Mouse (Mus musculus) liver, adult (tissue): ENCODE measurements around the gene Nedd4.

Experiments
- GATA4 ChIP-seq: IDR thresholded peaks from 2 replicates; pipeline ENCODE4 v1.6.1; 2014; ENCODE audit warnings: mild to moderate bottlenecking, low read length; ENCODE audit not compliant: insufficient replicate concordance

The Nedd4 gene

GRCm38 (mm10) chr9:72724491-72725221 is 62.5 kb downstream of the Nedd4 start:
- no peak for TF ChIP-seq GATA4

- TF ChIP-seq GATA4 = no peak
Observed at GRCm38 (mm10) chr9:72733966-72734365, 71.8 kb downstream of the Nedd4 start.

- TF ChIP-seq GATA4 = no peak
Observed at GRCm38 (mm10) chr9:72735822-72736410, 73.8 kb downstream of the Nedd4 start.

DNA sequence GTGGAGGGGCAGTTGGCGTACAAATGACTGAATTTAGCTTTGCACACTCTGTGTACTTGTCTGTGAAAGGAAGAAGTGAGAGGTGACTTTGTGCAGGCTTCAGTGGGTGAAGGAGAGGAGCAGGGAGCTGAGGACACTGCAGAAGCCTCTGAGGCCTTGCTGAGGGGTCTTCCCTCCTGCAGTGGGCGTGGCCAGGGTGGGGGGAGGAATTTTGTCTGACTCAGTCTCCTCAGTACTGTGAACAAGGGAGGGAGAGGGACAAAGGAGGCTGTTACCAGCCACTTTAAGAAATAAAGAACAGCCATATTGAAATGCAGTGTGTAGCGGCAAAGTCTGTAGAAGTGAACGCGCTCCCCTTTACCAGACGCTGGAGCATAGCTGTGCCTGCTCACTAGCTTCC is 79.1 kb downstream of the Nedd4 start:
- no peak for TF ChIP-seq GATA4

- TF ChIP-seq GATA4 = no peak
Observed at GRCm38 (mm10) chr9:72746278-72746677, 84.1 kb downstream of the Nedd4 start.

DNA sequence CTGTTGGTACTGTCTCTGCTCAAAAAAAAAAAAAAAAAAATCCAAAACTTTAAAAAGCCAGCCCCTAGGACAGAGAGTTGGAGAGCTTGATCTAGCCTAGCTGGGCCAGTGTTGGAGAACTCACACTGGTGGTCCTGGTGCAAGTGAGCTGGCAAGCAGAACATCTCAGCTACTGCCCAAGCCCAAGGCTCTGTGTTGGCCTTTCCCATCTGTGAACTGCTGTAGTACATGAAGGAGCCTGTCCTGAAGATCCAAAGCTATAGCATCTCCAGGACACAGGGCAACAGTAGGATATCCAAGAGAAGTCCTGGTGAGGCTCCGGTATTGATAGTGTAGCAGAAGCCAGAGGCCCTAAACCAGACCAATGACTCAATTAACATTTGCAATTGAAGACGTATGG is 88.1 kb downstream of the Nedd4 start:
- no peak for TF ChIP-seq GATA4

- TF ChIP-seq GATA4 = no peak
Observed at GRCm38 (mm10) chr9:72752656-72753055, 90.5 kb downstream of the Nedd4 start.

- no peak for TF ChIP-seq GATA4
Observed at GRCm38 (mm10) chr9:72753741-72754140, 91.6 kb downstream of the Nedd4 start.

GRCm38 (mm10) chr9:72757143-72757542 is 95.0 kb downstream of the Nedd4 start:
- TF ChIP-seq GATA4 = no peak

GRCm38 (mm10) chr9:72758705-72759131 is 96.6 kb downstream of the Nedd4 start:
- no peak for TF ChIP-seq GATA4

DNA sequence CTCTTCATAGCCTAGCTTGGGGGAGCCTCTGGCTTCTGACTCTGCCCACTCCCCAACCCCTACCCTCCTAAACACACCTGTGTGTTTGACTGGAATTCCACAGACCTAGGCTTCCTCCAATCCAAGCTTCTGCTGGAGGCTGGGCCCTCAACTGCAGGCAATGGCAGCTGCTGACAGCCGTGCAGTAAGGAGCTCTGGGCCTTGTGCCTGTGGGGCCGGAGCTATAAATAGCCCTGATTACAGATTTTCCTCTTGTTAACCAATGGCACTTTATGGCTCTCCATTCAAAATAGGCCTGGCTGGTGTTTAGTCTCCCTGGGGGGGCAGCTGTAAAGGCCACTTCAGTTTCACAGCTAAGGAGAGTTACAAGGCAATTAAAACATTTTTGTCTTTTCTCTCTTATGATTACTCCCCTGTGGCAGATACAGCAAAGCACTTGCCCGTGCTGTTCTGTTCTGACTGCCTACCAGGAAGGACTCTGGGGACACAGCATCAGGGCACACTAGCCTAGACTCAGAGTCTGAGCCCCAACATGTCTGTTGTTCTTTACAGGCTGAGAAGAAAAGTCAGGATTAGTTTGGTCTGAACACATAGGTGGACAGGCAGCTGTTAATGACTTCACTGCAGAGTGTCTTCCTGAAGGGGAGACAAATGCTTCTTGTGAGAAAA is 101.0 kb downstream of the Nedd4 start:
- TF ChIP-seq GATA4 = no peak

DNA sequence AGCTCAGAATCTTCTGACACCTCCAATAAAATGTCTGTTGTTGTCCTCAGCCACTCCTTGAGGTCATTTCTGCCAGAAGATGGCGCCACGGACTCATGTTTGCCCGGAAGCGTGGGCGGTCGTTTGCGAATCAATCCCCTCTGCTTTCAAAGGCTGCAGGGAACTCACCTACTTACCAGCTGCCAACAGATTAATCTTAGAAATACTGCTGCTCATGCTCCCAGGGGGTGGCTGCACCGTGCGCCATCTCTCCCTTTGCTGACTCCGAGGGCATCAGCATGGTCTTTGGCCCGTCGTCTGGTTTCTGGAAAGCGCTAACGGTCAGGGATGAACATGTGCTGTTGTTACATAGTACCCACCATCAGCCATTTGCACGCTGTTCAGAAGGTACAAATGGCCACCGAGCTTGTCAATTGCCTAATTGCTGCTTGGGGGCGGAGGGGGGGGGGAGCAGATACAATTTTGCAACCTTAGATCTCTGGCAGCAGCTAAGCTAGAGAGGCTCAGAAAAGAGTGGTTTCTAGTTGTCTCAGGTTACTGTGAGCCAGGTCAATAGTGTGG is 104.7 kb downstream of the Nedd4 start:
- peak; percentile 56; the same call in 1 of the 2 replicates for TF ChIP-seq GATA4

DNA sequence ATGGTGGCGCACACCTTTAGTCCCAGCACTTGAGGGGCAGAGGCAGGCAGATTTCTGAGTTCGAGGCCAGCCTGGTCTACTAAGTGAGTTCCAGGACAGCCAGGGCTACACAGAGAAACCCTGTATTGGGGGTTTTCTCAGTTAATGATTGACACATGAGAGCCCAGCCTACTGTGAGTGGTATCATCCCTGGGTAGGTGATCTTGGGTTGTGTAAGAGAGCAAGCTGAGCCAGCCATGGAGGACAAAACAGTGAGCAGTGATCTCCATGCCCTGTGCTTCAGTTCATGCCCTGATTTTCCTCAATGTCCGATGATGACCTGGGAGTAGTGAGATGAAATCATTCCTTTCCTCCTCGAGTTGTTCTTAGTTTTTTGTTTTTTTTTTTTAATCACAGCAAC is 112.9 kb downstream of the Nedd4 start:
- TF ChIP-seq GATA4 = no peak

GRCm38 (mm10) chr9:72779004-72779403 is 116.9 kb downstream of the Nedd4 start:
- no peak for TF ChIP-seq GATA4

- no peak for TF ChIP-seq GATA4
Observed at GRCm38 (mm10) chr9:72779733-72780132, 117.6 kb downstream of the Nedd4 start.

GRCm38 (mm10) chr9:72780694-72781093 is 118.5 kb downstream of the Nedd4 start:
- TF ChIP-seq GATA4 = no peak
